Mouse (Mus musculus) C2C12 (cell line): Measurements from ENCODE around the gene Nrxn3.

Experiments
- CEBPB ChIP-seq: IDR thresholded peaks from one replicate; pipeline ENCODE4 v1.6.1; 2011; ENCODE audit warnings: low read depth, mild to moderate bottlenecking, control low read depth, moderate library complexity
- CTCF ChIP-seq: IDR thresholded peaks from one replicate; pipeline ENCODE4 v1.5.1; 2011; ENCODE audit not compliant: control insufficient read depth, insufficient read depth, insufficient read length
- FOSL1 ChIP-seq: IDR thresholded peaks from one replicate; pipeline ENCODE4 v1.8.0; 2011; ENCODE audit warnings: mild to moderate bottlenecking, low read length; ENCODE audit not compliant: poor library complexity, insufficient read depth, severe bottlenecking
- MAX ChIP-seq: IDR thresholded peaks from one replicate; pipeline ENCODE4 v1.6.1; 2011; ENCODE audit warnings: mild to moderate bottlenecking, control low read depth
- MYOD1 ChIP-seq: IDR thresholded peaks from one replicate; pipeline ENCODE4 v1.6.1; 2011; ENCODE audit warnings: low read depth; ENCODE audit not compliant: control insufficient read depth, insufficient read length
- MYOG ChIP-seq: IDR thresholded peaks from one replicate; pipeline ENCODE4 v1.6.1; 2011; ENCODE audit not compliant: control insufficient read depth, insufficient read length; ENCODE audit errors: extremely low read depth
- USF1 ChIP-seq: IDR thresholded peaks from one replicate; pipeline ENCODE4 v1.6.1; 2011; ENCODE audit warnings: low read depth, mild to moderate bottlenecking, control low read depth, moderate library complexity

DNA sequence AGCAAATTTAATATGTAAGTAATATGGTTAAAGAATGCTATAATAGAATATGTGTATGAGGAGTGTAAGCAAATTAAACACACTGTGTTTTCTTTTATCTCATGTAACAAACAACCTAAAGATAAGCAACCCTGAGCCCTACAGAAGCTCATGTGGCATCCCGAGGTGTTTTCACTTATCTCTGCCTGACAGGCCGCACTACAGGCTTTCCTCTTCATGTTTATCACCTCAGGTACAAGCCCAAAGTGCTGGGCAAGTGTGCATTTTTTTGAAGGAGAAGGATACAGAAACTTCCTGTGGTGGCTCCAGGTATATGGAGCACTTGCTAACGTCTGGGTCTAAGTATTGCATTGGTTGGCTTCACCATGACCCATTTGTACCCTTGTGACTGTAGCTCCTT is 998.3 kb downstream of the Nrxn3 start:
- TF ChIP-seq CTCF: no peak
- no peak for TF ChIP-seq USF1
- no peak for TF ChIP-seq CEBPB
- no peak for TF ChIP-seq MYOD1
- no peak for TF ChIP-seq MAX
- TF ChIP-seq MYOG: no peak
- no peak for TF ChIP-seq FOSL1
